Mouse (Mus musculus) liver, postnatal 0 days (tissue): Measurements from ENCODE around the gene Kcnip1. TPM values are rescaled to one million over a fixed set of nuclear protein-coding genes. Genes with fewer than 3 reads are reported as not detected.

Experiments used
- ATAC-seq: fragments of 200-750 bp; cut with Nextera tagmentation; 2 replicates; pipeline ENCODE4 v1.8.0; 2017; ENCODE audit warnings: mild to moderate bottlenecking, moderate library complexity
- DNase-seq: peaks from one replicate; pipeline ENCODE4 v3.0.0-alpha.2; 2016
- H3K27ac ChIP-seq: fragments of 300-500 bp; sonication (generic); 2 replicates; pipeline ENCODE4 v1.5.1; 2014; ENCODE audit warnings: antibody characterized with exemption, moderate library complexity, mild to moderate bottlenecking, low read depth
- H3K27me3 ChIP-seq: fragments of 300-500 bp; sonication (generic); 2 replicates; pipeline ENCODE4 v1.6.1; 2014; ENCODE audit warnings: low read length, control low read depth, mixed read lengths; ENCODE audit not compliant: insufficient read depth
- H3K36me3 ChIP-seq: fragments of 300-500 bp; sonication (generic); replicated peaks from 2 replicates; pipeline ENCODE4 v1.6.1; 2014; ENCODE audit warnings: mild to moderate bottlenecking, control low read depth, low read length, moderate library complexity, mixed read lengths; ENCODE audit not compliant: insufficient read depth
- H3K4me1 ChIP-seq: fragments of 300-500 bp; sonication (generic); 2 replicates; pipeline ENCODE4 v1.6.1; 2014; ENCODE audit warnings: antibody characterized with exemption, mild to moderate bottlenecking, control low read depth; ENCODE audit not compliant: insufficient read depth
- H3K4me2 ChIP-seq: fragments of 300-500 bp; sonication (generic); 2 replicates; pipeline ENCODE4 v1.6.1; 2014; ENCODE audit warnings: low read depth, mild to moderate bottlenecking, low read length, moderate library complexity, mixed read lengths
- H3K4me3 ChIP-seq: fragments of 300-500 bp; sonication (generic); 2 replicates; pipeline ENCODE4 v1.5.1; 2014; ENCODE audit warnings: low read depth, low read length
- H3K9ac ChIP-seq: fragments of 300-500 bp; sonication (generic); replicated peaks from 2 replicates; pipeline ENCODE4 v1.6.1; 2014; ENCODE audit warnings: mild to moderate bottlenecking, moderate library complexity
- H3K9me3 ChIP-seq: fragments of 300-500 bp; sonication (generic); 2 replicates; pipeline ENCODE4 v1.6.1; 2016; ENCODE audit warnings: mild to moderate bottlenecking, control low read depth, low read length, mixed read lengths
- CTCF ChIP-seq: sonication (generic); IDR thresholded peaks from 2 replicates; pipeline ENCODE4 v1.5.1; 2016; ENCODE audit warnings: antibody characterized with exemption, low read depth
- EP300 ChIP-seq: IDR thresholded peaks from 2 replicates; pipeline ENCODE4 v1.6.1; 2016; ENCODE audit warnings: antibody characterized with exemption, low read depth, mild to moderate bottlenecking
- WGBS: fragments of 180-500 bp; shearing (Covaris S2); extraction: QIAGEN DNeasy Blood & Tissue Kit; methylation state at CpG from one replicate; pipeline ENCODE4 v1.1.7; 2014; ENCODE audit not compliant: insufficient replicate concordance; 5-methylcytosine and 5-hydroxymethylcytosine counted together
- polyA plus RNA-seq: library from polyadenylated mRNA; unstranded; fragments of >200 nt; fragmentation: Nextera tagmentation; extraction: Ambion mirVana; gene quantifications from 2 replicates; pipeline ENCODE4 v1.2.1, GENCODE M21; 2015

The Kcnip1 gene
- polyA plus RNA-seq, 1 experiment from 2014 or later, result not detected

GRCm38 (mm10) chr11:33721297-33721696 is 271.7 kb downstream of the Kcnip1 start:
- H3K36me3 ChIP-seq, result no peaks in the 10 kb centered on the region
- H3K27me3 ChIP-seq, result 0 out of 2 replicates have a peak, but pooled peaks cover 2% of the 10 kb centered on the region
- ATAC-seq (no peak), DNase-seq (peak; percentile 69)
- H3K27ac ChIP-seq, result no peak overlapping the region
- TF ChIP-seq EP300, result no peak
- peak; percentile 85 for TF ChIP-seq CTCF
- H3K4me2 ChIP-seq, result no peak overlapping the region
- no peaks in the 10 kb centered on the region for H3K4me1 ChIP-seq
- 22% methylated on average over 7 of the region's 7 CpGs for WGBS
- no peak overlapping the region for H3K9ac ChIP-seq
- no peaks in the 10 kb centered on the region for H3K9me3 ChIP-seq
- H3K4me3 ChIP-seq, result no peak overlapping the region

GRCm38 (mm10) chr11:33706777-33707176 is 286.2 kb downstream of the Kcnip1 start:
- ATAC-seq (no peak), DNase-seq (no peak)
- Histone ChIP-seq H3K4me2 (no peak overlapping the region), H3K27ac (no peak overlapping the region), H3K9me3 (no peaks in the 10 kb centered on the region), H3K27me3 (no peaks in the 10 kb centered on the region), H3K4me3 (no peak overlapping the region), H3K9ac (no peak overlapping the region), H3K4me1 (no peaks in the 10 kb centered on the region), H3K36me3 (no peaks in the 10 kb centered on the region)
- 21% methylated on average over 4 of the region's 4 CpGs for WGBS
- no peak for TF ChIP-seq CTCF

- H3K36me3 ChIP-seq, result no peaks in the 10 kb centered on the region
- ATAC-seq (no peak), DNase-seq (no peak)
- H3K27ac ChIP-seq, result no peak overlapping the region
- no peak overlapping the region for H3K4me3 ChIP-seq
- H3K4me2 ChIP-seq, result no peak overlapping the region
- TF ChIP-seq EP300 (no peak), CTCF (no peak)
- H3K9ac ChIP-seq, result no peak overlapping the region
- no peaks in the 10 kb centered on the region for H3K27me3 ChIP-seq
- no peaks in the 10 kb centered on the region for H3K4me1 ChIP-seq
- 35% methylated on average over 2 of the region's 2 CpGs for WGBS
- H3K9me3 ChIP-seq, result no peaks in the 10 kb centered on the region
Observed at GRCm38 (mm10) chr11:33701958-33702459, 290.9 kb downstream of the Kcnip1 start.

- TF ChIP-seq EP300, result no peak
- TF ChIP-seq CTCF, result no peak
- H3K4me2 ChIP-seq, result no peak overlapping the region
Observed at GRCm38 (mm10) chr11:33701236-33701957, 291.6 kb downstream of the Kcnip1 start.

GRCm38 (mm10) chr11:33700725-33701124 is 292.2 kb downstream of the Kcnip1 start:
- H3K27ac ChIP-seq, result no peak overlapping the region
- H3K4me2 ChIP-seq, result no peak overlapping the region
- no peak for TF ChIP-seq CTCF
- no peak for TF ChIP-seq EP300
- no peaks in the 10 kb centered on the region for H3K9me3 ChIP-seq
- no peak for ATAC-seq
- H3K4me3 ChIP-seq, result no peak overlapping the region
- H3K9ac ChIP-seq, result no peak overlapping the region
- no peaks in the 10 kb centered on the region for H3K36me3 ChIP-seq
- no peak for DNase-seq
- 43% methylated on average over 4 of the region's 4 CpGs for WGBS
- H3K4me1 ChIP-seq, result no peaks in the 10 kb centered on the region
- no peaks in the 10 kb centered on the region for H3K27me3 ChIP-seq

More at GRCm38 (mm10) chr11:33701236-33701957, 291.6 kb downstream of the Kcnip1 start:
- Histone ChIP-seq H3K4me1 (no peaks in the 10 kb centered on the region), H3K27ac (no peak overlapping the region), H3K4me3 (no peak overlapping the region), H3K9ac (no peak overlapping the region), H3K9me3 (no peaks in the 10 kb centered on the region), H3K36me3 (no peaks in the 10 kb centered on the region), H3K27me3 (no peaks in the 10 kb centered on the region)
- DNase-seq (no peak), ATAC-seq (no peak)
- WGBS, result 53% methylated on average over 1 of the region's 1 CpGs

- WGBS, result 72% methylated on average over 3 of the region's 3 CpGs
- Histone ChIP-seq H3K4me2 (no peak overlapping the region), H3K4me1 (no peaks in the 10 kb centered on the region), H3K9me3 (no peaks in the 10 kb centered on the region), H3K27ac (no peak overlapping the region), H3K27me3 (no peaks in the 10 kb centered on the region), H3K36me3 (no peaks in the 10 kb centered on the region), H3K9ac (no peak overlapping the region), H3K4me3 (no peak overlapping the region)
- DNase-seq (no peak), ATAC-seq (no peak)
- TF ChIP-seq CTCF (no peak), EP300 (no peak)
Observed at GRCm38 (mm10) chr11:33690181-33690580, 302.8 kb downstream of the Kcnip1 start.
